Mouse (Mus musculus) heart, embryonic 12.5 days (tissue): ENCODE results near the gene Polg. TPM values are rescaled to one million over a fixed set of nuclear protein-coding genes. Genes with fewer than 3 reads are reported as not detected.

Experiments
- ATAC-seq: fragments of 200-750 bp; cut with Nextera tagmentation; 2 replicates; pipeline ENCODE4 v1.8.0; 2017; ENCODE audit warnings: moderate TSS enrichment, moderate library complexity; ENCODE audit not compliant: insufficient number of reproducible peaks, low FRiP score
- H3K27ac ChIP-seq: fragments of 300-500 bp; sonication (generic); 2 replicates; pipeline ENCODE4 v1.5.1; 2016; ENCODE audit warnings: mild to moderate bottlenecking, moderate library complexity; ENCODE audit not compliant: poor library complexity, severe bottlenecking
- H3K27me3 ChIP-seq: fragments of 300-500 bp; sonication (generic); replicated peaks from 2 replicates; pipeline ENCODE4 v1.6.1; 2016; ENCODE audit warnings: mild to moderate bottlenecking, moderate library complexity
- H3K36me3 ChIP-seq: fragments of 300-500 bp; sonication (generic); 2 replicates; pipeline ENCODE4 v1.6.1; 2016; ENCODE audit warnings: mild to moderate bottlenecking, moderate library complexity
- H3K4me1 ChIP-seq: fragments of 300-500 bp; sonication (generic); replicated peaks from 2 replicates; pipeline ENCODE4 v1.6.1; 2016; ENCODE audit warnings: mild to moderate bottlenecking
- H3K4me2 ChIP-seq: fragments of 300-500 bp; sonication (generic); 2 replicates; pipeline ENCODE4 v1.6.1; 2016; ENCODE audit warnings: mild to moderate bottlenecking, moderate library complexity
- H3K4me3 ChIP-seq: fragments of 300-500 bp; sonication (generic); 2 replicates; pipeline ENCODE4 v1.5.1; 2016; ENCODE audit warnings: mild to moderate bottlenecking
- H3K9ac ChIP-seq: fragments of 300-500 bp; sonication (generic); 2 replicates; pipeline ENCODE4 v1.6.1; 2016; ENCODE audit warnings: mild to moderate bottlenecking, moderate library complexity
- H3K9me3 ChIP-seq: fragments of 300-500 bp; sonication (generic); replicated peaks from 2 replicates; pipeline ENCODE4 v1.6.1; 2016; ENCODE audit warnings: mild to moderate bottlenecking, moderate library complexity
- WGBS: fragments of 180-500 bp; shearing (Covaris S2); methylation state at CpG from one replicate; pipeline ENCODE4 v1.1.7; 2016; 5-methylcytosine and 5-hydroxymethylcytosine counted together
- microRNA-seq: library from miRNA; unstranded; fragments of <30 nt; microRNA quantifications from one replicate; pipeline ENCODE4, GENCODE M21; 2017
- polyA plus RNA-seq: library from polyadenylated mRNA; unstranded; fragments of >200 nt; fragmentation: Nextera tagmentation; extraction: Ambion mirVana; gene quantifications from 2 replicates; pipeline ENCODE4 v1.2.1, GENCODE M21; 2016

Polg gene
- polyA plus RNA-seq, 1 experiment from 2014 or later = 37.9 TPM

- Histone ChIP-seq H3K36me3 (peaks cover 4% of the 10 kb centered on the region), H3K27ac (no peak overlapping the region), H3K4me2 (no peak overlapping the region), H3K4me3 (no peak overlapping the region), H3K27me3 (no peaks in the 10 kb centered on the region), H3K9me3 (no peaks in the 10 kb centered on the region), H3K4me1 (no peaks in the 10 kb centered on the region), H3K9ac (no peak overlapping the region)
- no peak for ATAC-seq
- 78% methylated on average over 3 of the region's 3 CpGs for WGBS
These were observed 65.9 kb downstream of the Polg start for GRCm38 (mm10) chr7:79400296-79400695.

GRCm38 (mm10) chr7:79398971-79399370 lies 67.2 kb downstream of the Polg start:
- no peak overlapping the region for H3K27ac ChIP-seq
- 71% methylated on average over 12 of the region's 12 CpGs for whole genome bisulfite sequencing

GRCm38 (mm10) chr7:79398426-79398825 lies 67.7 kb downstream of the Polg start:
- Histone ChIP-seq H3K27ac (no peak overlapping the region), H3K9me3 (no peaks in the 10 kb centered on the region), H3K4me3 (no peak overlapping the region), H3K36me3 (peaks cover 2% of the 10 kb centered on the region), H3K27me3 (no peaks in the 10 kb centered on the region), H3K9ac (no peak overlapping the region), H3K4me2 (no peak overlapping the region), H3K4me1 (no peaks in the 10 kb centered on the region)
- WGBS = 82% methylated on average over 8 of the region's 8 CpGs
- ATAC-seq = no peak

More at GRCm38 (mm10) chr7:79398971-79399370, 67.2 kb downstream of the Polg start:
- H3K9me3 ChIP-seq = no peaks in the 10 kb centered on the region
- no peak overlapping the region for H3K4me2 ChIP-seq
- H3K9ac ChIP-seq = no peak overlapping the region
- ATAC-seq = no peak
- peaks cover 4% of the 10 kb centered on the region for H3K36me3 ChIP-seq
- H3K4me3 ChIP-seq = no peak overlapping the region
- H3K4me1 ChIP-seq = no peaks in the 10 kb centered on the region
- no peaks in the 10 kb centered on the region for H3K27me3 ChIP-seq

- no peaks in the 10 kb centered on the region; the same call in 1 of the 2 replicates for H3K36me3 ChIP-seq
- H3K4me2 ChIP-seq = no peak overlapping the region
- 0 out of 2 replicates have a peak, but pooled peaks cover 2% of the 10 kb centered on the region for H3K4me1 ChIP-seq
- no peak overlapping the region for H3K9ac ChIP-seq
- no peak for ATAC-seq
- 77% methylated on average over 10 of the region's 10 CpGs for WGBS
- no peak overlapping the region for H3K27ac ChIP-seq
- H3K4me3 ChIP-seq = no peak overlapping the region
- no peaks in the 10 kb centered on the region for H3K9me3 ChIP-seq
- H3K27me3 ChIP-seq = no peaks in the 10 kb centered on the region
These were observed 68.7 kb downstream of the Polg start for GRCm38 (mm10) chr7:79397446-79397963.

Small RNAs within 50 kb of the gene (microRNA-seq; reads per million reads assigned to microRNA genes)
- gene Mir9-3 = 1.2 reads per million

Other genes with a start within 250 kb of the Polg start
- gene Abhd2, start 193.2 kb downstream of the Polg start, polyA plus RNA-seq = 5.6 and 5.8 TPM in 2 replicates
- not detected in 2 replicates for gene Rlbp1, start 79.3 kb downstream of the Polg start, polyA plus RNA-seq
- gene Fanci, start 74.4 kb downstream of the Polg start, polyA plus RNA-seq = 12.0 and 12.2 TPM in 2 replicates
- gene Rhcg, start 151.3 kb upstream of the Polg start, polyA plus RNA-seq = 0.14 TPM in 1 of 2 replicates, not detected in the other
- 7.7 and 8.5 TPM in 2 replicates for gene Ticrr, start 193.8 kb upstream of the Polg start, polyA plus RNA-seq
- 4.0 and 4.1 TPM in 2 replicates for gene Kif7, start 249.4 kb upstream of the Polg start, polyA plus RNA-seq